Mouse (Mus musculus) thymus, adult 2 months (tissue): ENCODE measurements around the gene Myrip.

Experiments
- CTCF ChIP-seq: fragments of 200-500 bp; IDR thresholded peaks from 2 replicates; pipeline ENCODE4 v1.5.1; 2012; ENCODE audit warnings: mild to moderate bottlenecking, control low read depth, low read length, moderate library complexity, borderline replicate concordance; ENCODE audit not compliant: control insufficient read depth, poor library complexity, insufficient read depth; ENCODE audit errors: extremely low read depth
- POLR2A ChIP-seq: fragments of 200-500 bp; IDR thresholded peaks from 2 replicates; pipeline ENCODE4 v1.6.1; 2012; ENCODE audit warnings: mild to moderate bottlenecking, low read length, control low read depth, moderate library complexity; ENCODE audit not compliant: control insufficient read depth, poor library complexity, insufficient read depth; ENCODE audit errors: extremely low read depth

DNA sequence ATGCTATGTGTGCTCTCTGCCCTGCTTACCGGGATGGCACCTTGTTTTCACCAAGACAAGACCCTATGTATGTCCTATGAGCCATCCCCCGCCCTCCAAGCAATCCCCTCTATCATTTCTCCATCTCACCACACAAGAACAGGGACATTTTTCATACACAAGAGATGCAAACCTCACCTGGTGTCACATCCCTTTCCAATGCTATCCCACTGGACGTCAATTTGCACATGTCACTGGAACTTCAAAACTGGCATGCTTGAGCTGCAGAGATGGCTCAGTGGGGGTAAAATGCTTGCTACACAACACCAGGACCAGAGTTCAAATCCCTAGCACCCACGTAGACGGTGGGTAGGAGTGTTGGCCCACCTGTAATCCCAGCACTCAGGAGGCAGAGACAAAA, 196.7 kb downstream of the Myrip start:
- TF ChIP-seq CTCF, result no peak
- no peak for TF ChIP-seq POLR2A
